Mouse (Mus musculus) C2C12 (cell line): ENCODE data around the gene Atp1a1.

ENCODE experiments used
- CTCF ChIP-seq: IDR thresholded peaks from one replicate; pipeline ENCODE4 v1.5.1; 2011; ENCODE audit not compliant: control insufficient read depth, insufficient read depth, insufficient read length
- MAX ChIP-seq: IDR thresholded peaks from one replicate; pipeline ENCODE4 v1.6.1; 2011; ENCODE audit warnings: mild to moderate bottlenecking, control low read depth

- TF ChIP-seq CTCF: no peak
- TF ChIP-seq MAX: no peak
Measured at GRCm38 (mm10) chr3:101595866-101596630, 8.4 kb downstream of the Atp1a1 start.
